Mouse (Mus musculus): Measurements from ENCODE around the gene Cav1.
A peak's percentile ranks its signal among the peaks of the same experiment; 100 is the strongest.

Cav1 gene

GRCm38 (mm10) chr6:17305954-17306601 lies at the start of gene Cav1:
Gene Cav1, plus strand, starts transcription at chr6:17306335.
- DNase-seq (ENCODE audit: low read depth, low spot score) = peak; percentile 75

- DNase-seq (ENCODE audit: low read depth, low spot score) = no peak
Observed at GRCm38 (mm10) chr6:17258142-17258541, 48.0 kb upstream of the Cav1 start.

- DNase-seq (ENCODE audit: low read depth, low spot score) = no peak
Observed at GRCm38 (mm10) chr6:17258911-17259310, 47.2 kb upstream of the Cav1 start.

GRCm38 (mm10) chr6:17262786-17263185 lies 43.3 kb upstream of the Cav1 start:
- no peak for DNase-seq (ENCODE audit: low read depth, low spot score)

- no peak for DNase-seq (ENCODE audit: low read depth, low spot score)
Observed at GRCm38 (mm10) chr6:17265043-17265442, 41.1 kb upstream of the Cav1 start.

- DNase-seq (ENCODE audit: low read depth, low spot score) = no peak
Observed at GRCm38 (mm10) chr6:17266466-17266865, 39.7 kb upstream of the Cav1 start.

- no peak for DNase-seq (ENCODE audit: low read depth, low spot score)
Observed at GRCm38 (mm10) chr6:17278366-17278765, 27.8 kb upstream of the Cav1 start.

- peak; percentile 84 for DNase-seq (ENCODE audit: low read depth, low spot score)
Observed at GRCm38 (mm10) chr6:17280939-17281756, 25.0 kb upstream of the Cav1 start, which contains the start of gene Cav2. Gene Cav2, plus strand, starts transcription at chr6:17281185.

- peak; percentile 35 for DNase-seq (ENCODE audit: low read depth, low spot score)
Observed at GRCm38 (mm10) chr6:17281757-17282092, 24.4 kb upstream of the Cav1 start.

- DNase-seq (ENCODE audit: low read depth, low spot score) = no peak
Observed at GRCm38 (mm10) chr6:17282159-17282558, 24.0 kb upstream of the Cav1 start.

- no peak for DNase-seq (ENCODE audit: low read depth, low spot score)
Observed at GRCm38 (mm10) chr6:17283834-17284233, 22.3 kb upstream of the Cav1 start.

GRCm38 (mm10) chr6:17286381-17286780 lies 19.8 kb upstream of the Cav1 start:
- no peak for DNase-seq (ENCODE audit: low read depth, low spot score)

- DNase-seq (ENCODE audit: low read depth, low spot score) = no peak
Observed at GRCm38 (mm10) chr6:17295116-17295515, 11.0 kb upstream of the Cav1 start.

- no peak for DNase-seq (ENCODE audit: low read depth, low spot score)
Observed at GRCm38 (mm10) chr6:17306602-17307325, 629 bp downstream of the Cav1 start.

- peak; percentile 27 for DNase-seq (ENCODE audit: low read depth, low spot score)
Observed at GRCm38 (mm10) chr6:17307461-17308115, 1.5 kb downstream of the Cav1 start.

GRCm38 (mm10) chr6:17308661-17309060 lies 2.5 kb downstream of the Cav1 start:
- no peak for DNase-seq (ENCODE audit: low read depth, low spot score)

GRCm38 (mm10) chr6:17309260-17309659 lies 3.1 kb downstream of the Cav1 start:
- DNase-seq (ENCODE audit: low read depth, low spot score) = peak; percentile 69

GRCm38 (mm10) chr6:17314241-17314640 lies 8.1 kb downstream of the Cav1 start:
- no peak for DNase-seq (ENCODE audit: low read depth, low spot score)

- no peak for DNase-seq (ENCODE audit: low read depth, low spot score)
Observed at GRCm38 (mm10) chr6:17314659-17315616, 8.8 kb downstream of the Cav1 start.

GRCm38 (mm10) chr6:17316294-17317166 lies 10.4 kb downstream of the Cav1 start:
- DNase-seq (ENCODE audit: low read depth, low spot score) = peak; percentile 48

Measured in brain, adult 2 months (tissue).